Mouse (Mus musculus) telencephalon, adult 2 months (tissue): ENCODE results near the gene Ankrd12.
"Not testable (repeated sequence)": the region's sequence is repeated elsewhere in the genome, so short reads cannot be mapped to it uniquely, and the experiment has no call there.

Experiments used
- DNase-seq: peaks from one replicate; pipeline ENCODE4 v3.0.0-alpha.2; 2011; ENCODE audit warnings: low read depth, low spot score

The Ankrd12 gene

GRCm38 (mm10) chr17:65976720-65977119 lies 100.2 kb downstream of the Ankrd12 start:
- not testable (repeated sequence) for DNase-seq

- DNase-seq, result no peak
These were observed 109.1 kb downstream of the Ankrd12 start for GRCm38 (mm10) chr17:65967751-65968150.

GRCm38 (mm10) chr17:65962263-65962662 lies 114.6 kb downstream of the Ankrd12 start:
- DNase-seq, result no peak

- peak; percentile 19 for DNase-seq
These were observed 115.2 kb downstream of the Ankrd12 start for GRCm38 (mm10) chr17:65961606-65962136.

GRCm38 (mm10) chr17:65959011-65959410 lies 117.9 kb downstream of the Ankrd12 start:
- DNase-seq, result no peak

- no peak for DNase-seq
These were observed 118.5 kb downstream of the Ankrd12 start for GRCm38 (mm10) chr17:65958366-65958765.

GRCm38 (mm10) chr17:65957782-65958325 lies 119.0 kb downstream of the Ankrd12 start:
- DNase-seq, result no peak

- DNase-seq, result no peak
These were observed 119.7 kb downstream of the Ankrd12 start for GRCm38 (mm10) chr17:65956993-65957781.

GRCm38 (mm10) chr17:65956140-65956539 lies 120.7 kb downstream of the Ankrd12 start:
- no peak for DNase-seq

GRCm38 (mm10) chr17:65953959-65954358 lies 122.9 kb downstream of the Ankrd12 start:
- DNase-seq, result no peak

- DNase-seq, result no peak
These were observed 124.8 kb downstream of the Ankrd12 start for GRCm38 (mm10) chr17:65952083-65952482.

GRCm38 (mm10) chr17:65950622-65951404 lies 126.1 kb downstream of the Ankrd12 start, which contains the start of gene Twsg1:
TSS of gene Twsg1 (minus strand) at chr17:65951226.
- peak; percentile 66 for DNase-seq

GRCm38 (mm10) chr17:65950183-65950582 lies 126.7 kb downstream of the Ankrd12 start:
- no peak for DNase-seq

- DNase-seq, result no peak
These were observed 129.6 kb downstream of the Ankrd12 start for GRCm38 (mm10) chr17:65947307-65947706.

- no peak for DNase-seq
These were observed 131.5 kb downstream of the Ankrd12 start for GRCm38 (mm10) chr17:65945420-65945819.

GRCm38 (mm10) chr17:65942394-65942793 lies 134.5 kb downstream of the Ankrd12 start:
- DNase-seq, result no peak

GRCm38 (mm10) chr17:65941275-65941674 lies 135.6 kb downstream of the Ankrd12 start:
- DNase-seq, result no peak

- DNase-seq, result no peak
These were observed 136.7 kb downstream of the Ankrd12 start for GRCm38 (mm10) chr17:65940221-65940620.

GRCm38 (mm10) chr17:65939461-65940192 lies 137.3 kb downstream of the Ankrd12 start:
- DNase-seq, result peak; percentile 50

GRCm38 (mm10) chr17:65937671-65938070 lies 139.2 kb downstream of the Ankrd12 start:
- DNase-seq, result no peak

- DNase-seq, result no peak
These were observed 143.1 kb downstream of the Ankrd12 start for GRCm38 (mm10) chr17:65933741-65934140.
